Mouse (Mus musculus) CH12.LX (cell line): ENCODE results near the gene Wasf3. TPM values are rescaled to one million over a fixed set of nuclear protein-coding genes. Genes with fewer than 3 reads are reported as not detected.

Experiments used
- DNase-seq: peaks from one replicate; pipeline ENCODE4 v3.0.0-alpha.2; 2013; ENCODE audit errors: extremely low read depth
- H3K27ac ChIP-seq: 2 replicates; pipeline ENCODE4 v1.5.1; 2012; ENCODE audit warnings: low read depth, mild to moderate bottlenecking, control low read depth, moderate library complexity; ENCODE audit not compliant: insufficient read depth
- H3K27me3 ChIP-seq: replicated peaks from 2 replicates; pipeline ENCODE3; 2012; ENCODE audit warnings: inconsistent platforms
- H3K36me3 ChIP-seq, 2 experiments: replicated peaks in 1 of 2; 2 replicates each; pipeline versions ENCODE3 to v1.6.1; 2012; ENCODE audit warnings: inconsistent platforms in 1 of 2, low read length in 1 of 2, mild to moderate bottlenecking in 1 of 2, mixed read lengths in 1 of 2, moderate library complexity in 1 of 2; ENCODE audit not compliant: control insufficient read depth in 1 of 2, insufficient read depth in 1 of 2
- H3K4me1 ChIP-seq, 2 experiments: 2 replicates each; pipeline ENCODE4 v1.6.1; 2012; ENCODE audit warnings: inconsistent platforms in 1 of 2, moderate library complexity in 1 of 2; ENCODE audit not compliant: insufficient read depth in 2 of 2, control insufficient read depth in 1 of 2
- H3K4me2 ChIP-seq: 2 replicates; pipeline ENCODE4 v1.6.1; 2012; ENCODE audit warnings: low read depth, mild to moderate bottlenecking, control low read depth; ENCODE audit not compliant: poor library complexity, insufficient read depth, severe bottlenecking
- H3K4me3 ChIP-seq, 3 experiments: fragments of 150-350 bp in 1 of 3; sonication (generic) in 1 of 3; replicated peaks in 1 of 3; 2 replicates each; pipeline versions ENCODE3 to v1.5.1; 2011 to 2012; ENCODE audit warnings: low read depth in 2 of 3, low read length in 2 of 3, mild to moderate bottlenecking in 2 of 3, moderate library complexity in 2 of 3, control low read depth in 1 of 3, improper control_type of control experiment in 1 of 3, inconsistent platforms in 1 of 3, mixed read lengths in 1 of 3; ENCODE audit not compliant: poor library complexity in 1 of 3
- H3K79me2 ChIP-seq: replicated peaks from 2 replicates; pipeline ENCODE4 v1.6.1; 2012; ENCODE audit warnings: mild to moderate bottlenecking, moderate library complexity; ENCODE audit not compliant: control insufficient read depth, poor library complexity, insufficient read depth, severe bottlenecking; ENCODE audit errors: extremely low read depth
- H3K9ac ChIP-seq: 2 replicates; pipeline ENCODE4 v1.6.1; 2012; ENCODE audit warnings: low read depth, mild to moderate bottlenecking, control low read depth, moderate library complexity; ENCODE audit not compliant: insufficient read depth
- H3K9me3 ChIP-seq: replicated peaks from 2 replicates; pipeline ENCODE3; 2012; ENCODE audit warnings: low read length, inconsistent platforms, mixed read lengths
- BHLHE40 ChIP-seq: IDR thresholded peaks from 2 replicates; pipeline ENCODE4 v1.6.1; 2011; ENCODE audit warnings: mild to moderate bottlenecking, low read depth, low read length, improper control_type of control experiment
- CHD1 ChIP-seq: IDR thresholded peaks from 2 replicates; pipeline ENCODE4 v1.6.1; 2012; ENCODE audit warnings: low read depth, low read length, improper control_type of control experiment, inconsistent platforms
- E2F4 ChIP-seq: IDR thresholded peaks from 2 replicates; pipeline ENCODE4 v1.6.1; 2011; ENCODE audit warnings: low read depth, low read length, improper control_type of control experiment; ENCODE audit not compliant: insufficient replicate concordance
- ETS1 ChIP-seq: conservative IDR thresholded peaks from 2 replicates; pipeline ENCODE4 v1.6.1; 2012; ENCODE audit warnings: low read depth, mild to moderate bottlenecking, inconsistent platforms, low read length, improper control_type of control experiment, moderate library complexity
- IRF4 ChIP-seq: IDR thresholded peaks from 2 replicates; pipeline ENCODE4 v1.6.1; 2014; ENCODE audit warnings: low read depth, mild to moderate bottlenecking, inconsistent platforms, low read length, improper control_type of control experiment
- JUN ChIP-seq: IDR thresholded peaks from 2 replicates; pipeline ENCODE4 v1.6.1; 2011; ENCODE audit warnings: low read depth, mild to moderate bottlenecking, low read length, improper control_type of control experiment, moderate library complexity; ENCODE audit not compliant: insufficient read depth
- MAX ChIP-seq: IDR thresholded peaks from 2 replicates; pipeline ENCODE4 v1.6.1; 2011; ENCODE audit warnings: low read length, improper control_type of control experiment
- MAZ ChIP-seq: IDR thresholded peaks from 2 replicates; pipeline ENCODE4 v1.6.1; 2012; ENCODE audit warnings: low read depth, mild to moderate bottlenecking, inconsistent platforms, low read length, improper control_type of control experiment, moderate library complexity
- PAX5 ChIP-seq: IDR thresholded peaks from 2 replicates; pipeline ENCODE4 v1.6.1; 2012; ENCODE audit warnings: low read length, inconsistent platforms, mixed read lengths
- POLR2AphosphoS2 ChIP-seq: IDR thresholded peaks from 2 replicates; pipeline ENCODE4 v1.6.1; 2011; ENCODE audit warnings: low read depth, low read length, improper control_type of control experiment
- TCF12 ChIP-seq: IDR thresholded peaks from 2 replicates; pipeline ENCODE4 v1.6.1; 2014; ENCODE audit warnings: low read depth, mild to moderate bottlenecking, inconsistent platforms, low read length, improper control_type of control experiment
- UBTF ChIP-seq: IDR thresholded peaks from 2 replicates; pipeline ENCODE4 v1.6.1; 2012; ENCODE audit warnings: low read depth, mild to moderate bottlenecking, inconsistent platforms, low read length, improper control_type of control experiment, moderate library complexity
- ZKSCAN1 ChIP-seq: IDR thresholded peaks from 2 replicates; pipeline ENCODE4 v1.6.1; 2012; ENCODE audit warnings: low read depth, inconsistent platforms, low read length, improper control_type of control experiment, borderline replicate concordance
- ZMIZ1 ChIP-seq: IDR thresholded peaks from 2 replicates; pipeline ENCODE4 v1.6.1; 2012; ENCODE audit warnings: low read depth, mild to moderate bottlenecking, inconsistent platforms, low read length, improper control_type of control experiment
- ZNF384 ChIP-seq: IDR thresholded peaks from 2 replicates; pipeline ENCODE4 v1.6.1; 2012; ENCODE audit warnings: low read depth, low read length, improper control_type of control experiment, inconsistent platforms
- dilution Hi-C: fragments of 300-500 bp; cut with MboI; formaldehyde crosslinking; loops from 2 replicates; pipeline ENCODE4 v1.14.3; 2020; ENCODE audit warnings: low sequenced_read_pairs; ENCODE audit not compliant: extremely low pct_unique_long_range_greater_than_20kb, extremely low pct_ligation_motif_present
- in situ Hi-C: fragments of 300-500 bp; cut with MboI; formaldehyde crosslinking; loops from 3 replicates; pipeline ENCODE4 v1.14.3; 2019; ENCODE audit warnings: low sequenced_read_pairs, low pct_ligation_motif_present, low pct_unique_long_range_greater_than_20kb, mixed read lengths
- polyA plus RNA-seq: library from polyadenylated mRNA; unstranded; fragments of >175 nt; gene quantifications from 2 replicates; pipeline ENCODE4 v1.2.1, GENCODE M21; 2012; ENCODE audit warnings: low read depth; ENCODE audit not compliant: insufficient read length
- total RNA-seq, 2 experiments: library from RNA; depleted of rRNA; stranded (reverse); fragments of 300-350 nt in 1 of 2; fragments of >200 nt in 1 of 2; gene quantifications; 2 replicates each; pipeline ENCODE4 v1.2.3; 2012 to 2014

Gene Wasf3
- total and polyA plus RNA-seq, 3 experiments: not detected

DNA sequence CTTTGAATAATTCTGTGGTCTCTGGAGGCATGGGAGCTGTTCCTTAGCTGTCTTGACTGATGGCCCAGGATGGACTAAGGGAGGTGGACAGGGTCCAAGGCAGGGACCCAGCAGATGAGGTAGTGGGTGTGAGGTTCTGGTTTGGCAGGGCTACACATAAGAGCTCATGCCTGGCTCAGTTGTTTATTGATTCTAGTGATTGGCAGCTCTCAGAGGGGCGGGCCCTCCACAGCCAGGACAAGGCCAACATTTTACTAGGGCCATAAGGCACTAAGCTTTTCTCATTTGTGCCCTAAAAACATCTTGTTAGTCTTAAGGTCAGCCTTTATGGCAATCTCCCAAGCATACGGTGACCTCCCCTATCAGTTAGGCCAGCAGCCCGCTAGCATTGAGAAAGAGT, 47.0 kb downstream of the Wasf3 start:
- Histone ChIP-seq H3K4me1 (0 out of 4 replicates have a peak, but pooled peaks cover 0 to 4% of the 10 kb centered on the region in 2 experiments), H3K4me3 (no peak overlapping the region), H3K9me3 (no peaks in the 10 kb centered on the region), H3K36me3 (no peaks in the 10 kb centered on the region), H3K27ac (no peak overlapping the region), H3K79me2 (no peaks in the 10 kb centered on the region), H3K4me2 (no peak overlapping the region), H3K9ac (no peak overlapping the region), H3K27me3 (peaks cover 32% of the 10 kb centered on the region)
- in situ Hi-C loops (no loop called here), dilution Hi-C loops (no loop called here)
- no peak for DNase-seq
- TF ChIP-seq ETS1 (no peak), E2F4 (no peak), BHLHE40 (no peak), ZNF384 (no peak), ZKSCAN1 (no peak)

DNA sequence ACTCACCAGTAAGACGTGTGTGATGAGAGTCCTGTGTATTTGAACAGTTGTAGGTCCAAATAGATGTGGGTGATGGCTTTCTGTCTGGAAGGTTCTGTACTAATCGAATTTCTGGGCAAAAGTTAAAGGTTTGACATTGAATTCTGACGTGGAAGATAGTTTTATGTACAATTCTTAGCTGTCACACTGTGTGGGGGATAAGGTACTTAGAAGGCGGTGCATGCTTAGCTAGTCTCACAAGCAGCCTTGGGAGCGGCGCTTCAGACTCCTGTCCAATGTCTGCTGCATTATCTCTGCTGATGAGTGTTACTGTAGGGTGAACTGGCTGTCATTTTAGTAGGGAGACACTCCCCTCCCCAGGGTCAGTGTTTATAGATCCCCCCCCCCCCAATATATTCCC, 47.7 kb downstream of the Wasf3 start:
- in situ Hi-C loops: no loop called here

DNA sequence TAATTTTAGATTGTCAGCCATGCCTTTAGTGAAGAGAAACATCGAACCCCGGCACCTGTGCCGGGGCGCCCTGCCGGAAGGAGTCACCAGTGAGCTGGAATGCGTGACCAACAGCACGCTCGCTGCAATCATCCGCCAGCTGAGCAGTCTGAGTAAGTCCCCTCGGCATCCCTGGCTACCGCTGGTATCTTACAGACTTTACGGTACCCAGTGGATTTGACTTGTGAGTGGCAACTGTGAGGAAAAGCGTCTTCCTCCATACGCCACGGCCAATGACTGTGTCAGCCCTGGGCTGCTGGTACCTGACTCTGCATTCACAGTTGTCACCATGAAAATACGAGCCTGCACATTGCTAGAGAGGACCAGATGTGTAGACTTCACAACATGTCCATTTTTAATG, 50.5 kb downstream of the Wasf3 start:
- TF ChIP-seq ZMIZ1 (no peak), ZKSCAN1 (no peak), BHLHE40 (no peak)
- Histone ChIP-seq H3K36me3 (no peaks in the 10 kb centered on the region), H3K4me2 (no peak overlapping the region), H3K27ac (no peak overlapping the region), H3K9me3 (peaks cover 6% of the 10 kb centered on the region), H3K9ac (no peak overlapping the region), H3K4me3 (no peak overlapping the region), H3K4me1 (0 out of 4 replicates have a peak, but pooled peaks cover 0 to 4% of the 10 kb centered on the region in 2 experiments), H3K27me3 (peaks cover 11% of the 10 kb centered on the region), H3K79me2 (no peaks in the 10 kb centered on the region)
- DNase-seq: no peak
- dilution Hi-C loops: no loop called here
- in situ Hi-C loops: no loop called here

More for the DNA sequence above, 47.7 kb downstream of the Wasf3 start:
- Histone ChIP-seq H3K4me2 (no peak overlapping the region), H3K4me1 (0 out of 4 replicates have a peak, but pooled peaks cover 0 to 4% of the 10 kb centered on the region in 2 experiments), H3K36me3 (no peaks in the 10 kb centered on the region), H3K27me3 (peaks cover 27% of the 10 kb centered on the region), H3K79me2 (no peaks in the 10 kb centered on the region), H3K27ac (no peak overlapping the region), H3K4me3 (no peak overlapping the region), H3K9ac (no peak overlapping the region), H3K9me3 (no peaks in the 10 kb centered on the region)
- DNase-seq: no peak
- dilution Hi-C loops: no loop called here
- TF ChIP-seq IRF4: no peak
- TF ChIP-seq CHD1: no peak
- no peak for TF ChIP-seq TCF12
- TF ChIP-seq E2F4: no peak
- no peak for TF ChIP-seq JUN
- TF ChIP-seq UBTF: no peak
- no peak for TF ChIP-seq POLR2AphosphoS2
- TF ChIP-seq MAX: no peak
- no peak for TF ChIP-seq MAZ
- TF ChIP-seq PAX5: no peak
- TF ChIP-seq, all 38 proteins: peak for 0
